Mouse (Mus musculus) heart, embryonic 12.5 days (tissue): ENCODE measurements around the gene Ergic2. TPM values are rescaled to one million over a fixed set of nuclear protein-coding genes. Genes with fewer than 3 reads are reported as not detected.

Experiments
- ATAC-seq: fragments of 200-750 bp; cut with Nextera tagmentation; 2 replicates; pipeline ENCODE4 v1.8.0; 2017; ENCODE audit warnings: moderate TSS enrichment, moderate library complexity; ENCODE audit not compliant: insufficient number of reproducible peaks, low FRiP score
- H3K27ac ChIP-seq: fragments of 300-500 bp; sonication (generic); 2 replicates; pipeline ENCODE4 v1.5.1; 2016; ENCODE audit warnings: mild to moderate bottlenecking, moderate library complexity; ENCODE audit not compliant: poor library complexity, severe bottlenecking
- H3K27me3 ChIP-seq: fragments of 300-500 bp; sonication (generic); replicated peaks from 2 replicates; pipeline ENCODE4 v1.6.1; 2016; ENCODE audit warnings: mild to moderate bottlenecking, moderate library complexity
- H3K36me3 ChIP-seq: fragments of 300-500 bp; sonication (generic); 2 replicates; pipeline ENCODE4 v1.6.1; 2016; ENCODE audit warnings: mild to moderate bottlenecking, moderate library complexity
- H3K4me1 ChIP-seq: fragments of 300-500 bp; sonication (generic); replicated peaks from 2 replicates; pipeline ENCODE4 v1.6.1; 2016; ENCODE audit warnings: mild to moderate bottlenecking
- H3K4me2 ChIP-seq: fragments of 300-500 bp; sonication (generic); 2 replicates; pipeline ENCODE4 v1.6.1; 2016; ENCODE audit warnings: mild to moderate bottlenecking, moderate library complexity
- H3K4me3 ChIP-seq: fragments of 300-500 bp; sonication (generic); 2 replicates; pipeline ENCODE4 v1.5.1; 2016; ENCODE audit warnings: mild to moderate bottlenecking
- H3K9ac ChIP-seq: fragments of 300-500 bp; sonication (generic); 2 replicates; pipeline ENCODE4 v1.6.1; 2016; ENCODE audit warnings: mild to moderate bottlenecking, moderate library complexity
- H3K9me3 ChIP-seq: fragments of 300-500 bp; sonication (generic); replicated peaks from 2 replicates; pipeline ENCODE4 v1.6.1; 2016; ENCODE audit warnings: mild to moderate bottlenecking, moderate library complexity
- WGBS: fragments of 180-500 bp; shearing (Covaris S2); methylation state at CpG from one replicate; pipeline ENCODE4 v1.1.7; 2016; 5-methylcytosine and 5-hydroxymethylcytosine counted together
- polyA plus RNA-seq: library from polyadenylated mRNA; unstranded; fragments of >200 nt; fragmentation: Nextera tagmentation; extraction: Ambion mirVana; gene quantifications from 2 replicates; pipeline ENCODE4 v1.2.1, GENCODE M21; 2016

The Ergic2 gene
- polyA plus RNA-seq: 181 and 183 TPM in 2 replicates

- H3K4me2 ChIP-seq: peak within 1 kb of the TSS; percentile 78
- peak; percentile 99 for ATAC-seq
- no peaks in the 10 kb centered on the region for H3K36me3 ChIP-seq
- peak within 1 kb of the TSS; percentile 92 for H3K4me3 ChIP-seq
- H3K27me3 ChIP-seq: no peaks in the 10 kb centered on the region
- under 1% methylated on average over 61 of the region's 61 CpGs for WGBS
- peak within 1 kb of the TSS; percentile 83 for H3K27ac ChIP-seq
- H3K9ac ChIP-seq: peak within 1 kb of the TSS; percentile 98
- no peaks in the 10 kb centered on the region for H3K9me3 ChIP-seq
- peaks cover 12% of the 10 kb centered on the region for H3K4me1 ChIP-seq
Measured at GRCm38 (mm10) chr6:148211897-148212680, at the start of gene Ergic2. Gene Ergic2, minus strand, starts transcription at chr6:148212374.

DNA sequence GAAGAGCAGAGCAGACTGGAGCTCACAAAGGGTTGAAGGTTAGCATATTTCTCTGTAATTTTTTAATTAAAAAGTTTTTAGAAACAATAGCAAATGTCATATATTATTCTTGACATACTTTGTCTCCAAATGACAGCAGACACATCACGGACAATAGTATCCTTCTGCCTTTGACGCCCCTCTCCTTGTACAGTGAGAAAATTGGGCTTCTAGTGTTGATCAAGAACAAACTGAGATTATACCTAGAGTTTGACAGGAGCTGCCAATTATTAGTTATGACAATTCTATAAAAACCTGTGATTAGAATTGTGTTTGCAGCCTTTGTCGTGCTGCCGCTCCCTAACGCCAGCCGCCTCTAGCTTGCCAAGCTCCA is 48.5 kb upstream of the Ergic2 start:
- Histone ChIP-seq H3K27ac (no peak overlapping the region), H3K4me2 (no peak overlapping the region), H3K27me3 (no peaks in the 10 kb centered on the region), H3K4me1 (peaks cover 12% of the 10 kb centered on the region), H3K9ac (no peak overlapping the region), H3K4me3 (no peak overlapping the region), H3K9me3 (no peaks in the 10 kb centered on the region), H3K36me3 (no peaks in the 10 kb centered on the region)
- ATAC-seq: no peak
- WGBS: 93% methylated on average over 6 of the region's 6 CpGs

GRCm38 (mm10) chr6:148259979-148260728 is 48.0 kb upstream of the Ergic2 start:
- 58% methylated on average over 4 of the region's 4 CpGs for WGBS
- H3K9me3 ChIP-seq: no peaks in the 10 kb centered on the region
- ATAC-seq: no peak

GRCm38 (mm10) chr6:148259074-148259473 is 46.9 kb upstream of the Ergic2 start:
- 74% methylated on average over 8 of the region's 8 CpGs for WGBS
- Histone ChIP-seq H3K36me3 (no peaks in the 10 kb centered on the region), H3K4me2 (no peak overlapping the region)

More at GRCm38 (mm10) chr6:148259979-148260728, 48.0 kb upstream of the Ergic2 start:
- no peak overlapping the region for H3K4me2 ChIP-seq
- no peak overlapping the region for H3K9ac ChIP-seq
- peaks cover 16% of the 10 kb centered on the region for H3K4me1 ChIP-seq
- H3K4me3 ChIP-seq: no peak overlapping the region
- no peak overlapping the region for H3K27ac ChIP-seq
- no peaks in the 10 kb centered on the region for H3K36me3 ChIP-seq
- no peaks in the 10 kb centered on the region for H3K27me3 ChIP-seq

DNA sequence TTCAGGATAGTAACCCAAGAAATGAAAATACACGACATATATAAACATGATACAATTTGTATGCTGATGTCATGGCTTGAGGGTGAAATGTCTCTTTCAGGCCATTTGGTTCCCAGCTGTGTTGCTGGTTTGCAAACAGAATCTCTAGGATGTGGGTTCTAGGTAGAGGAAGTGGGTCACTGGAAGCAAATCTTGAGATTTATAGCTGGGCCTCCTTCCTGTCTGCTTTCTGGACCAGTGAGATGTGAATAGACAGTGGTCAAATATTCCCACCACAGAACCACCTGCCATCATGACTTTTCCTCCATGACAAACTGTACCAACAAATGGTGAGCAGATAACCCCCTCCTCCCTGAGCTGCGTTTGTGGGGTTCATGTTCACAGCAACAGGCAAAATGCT is 45.6 kb upstream of the Ergic2 start:
- Histone ChIP-seq H3K27ac (no peak overlapping the region), H3K4me2 (no peak overlapping the region), H3K4me3 (no peak overlapping the region), H3K4me1 (peaks cover 16% of the 10 kb centered on the region), H3K36me3 (no peaks in the 10 kb centered on the region), H3K27me3 (no peaks in the 10 kb centered on the region), H3K9ac (no peak overlapping the region), H3K9me3 (no peaks in the 10 kb centered on the region)
- ATAC-seq: no peak
- WGBS: 85% methylated on average over 2 of the region's 2 CpGs

More at GRCm38 (mm10) chr6:148259074-148259473, 46.9 kb upstream of the Ergic2 start:
- Histone ChIP-seq H3K4me3 (no peak overlapping the region), H3K9ac (no peak overlapping the region), H3K4me1 (peaks cover 16% of the 10 kb centered on the region), H3K27me3 (no peaks in the 10 kb centered on the region), H3K9me3 (no peaks in the 10 kb centered on the region), H3K27ac (no peak overlapping the region)
- no peak for ATAC-seq

DNA sequence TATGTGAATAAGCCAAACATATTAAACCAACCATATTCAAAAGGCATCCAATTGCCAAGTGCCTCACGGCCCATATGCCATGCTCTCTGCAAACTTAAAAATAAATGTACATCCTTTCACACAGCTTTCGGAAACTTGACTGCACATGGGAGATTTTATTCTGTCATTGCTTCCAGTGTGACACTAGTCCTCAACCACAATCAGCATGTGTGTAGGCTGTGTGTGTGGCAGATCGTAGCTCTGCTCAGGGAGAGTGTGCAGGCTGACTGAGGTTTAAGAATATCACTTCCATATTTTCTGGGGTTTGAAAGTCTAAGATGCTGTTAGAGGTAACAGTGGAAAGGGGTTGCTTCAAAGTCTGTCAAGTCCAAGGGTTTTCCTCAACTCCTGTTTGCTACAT is 43.9 kb upstream of the Ergic2 start:
- ATAC-seq: no peak
- Histone ChIP-seq H3K4me3 (no peak overlapping the region), H3K27me3 (no peaks in the 10 kb centered on the region), H3K4me1 (peaks cover 16% of the 10 kb centered on the region), H3K9me3 (no peaks in the 10 kb centered on the region), H3K36me3 (no peaks in the 10 kb centered on the region), H3K4me2 (no peak overlapping the region), H3K27ac (no peak overlapping the region), H3K9ac (no peak overlapping the region)
- 74% methylated on average over 3 of the region's 3 CpGs for WGBS

- Histone ChIP-seq H3K9ac (no peak overlapping the region), H3K27ac (no peak overlapping the region), H3K9me3 (no peaks in the 10 kb centered on the region), H3K36me3 (no peaks in the 10 kb centered on the region), H3K27me3 (no peaks in the 10 kb centered on the region), H3K4me1 (peaks cover 16% of the 10 kb centered on the region), H3K4me3 (no peak overlapping the region), H3K4me2 (no peak overlapping the region)
- ATAC-seq: no peak
- 40% methylated on average over 1 of the region's 1 CpGs for WGBS
Measured at GRCm38 (mm10) chr6:148255395-148256053, 43.4 kb upstream of the Ergic2 start.

GRCm38 (mm10) chr6:148249221-148249620 is 37.0 kb upstream of the Ergic2 start:
- Histone ChIP-seq H3K36me3 (no peaks in the 10 kb centered on the region), H3K4me1 (no peaks in the 10 kb centered on the region), H3K27me3 (no peaks in the 10 kb centered on the region), H3K4me3 (no peak overlapping the region), H3K9ac (no peak overlapping the region), H3K4me2 (no peak overlapping the region), H3K9me3 (no peaks in the 10 kb centered on the region), H3K27ac (no peak overlapping the region)
- WGBS: 75% methylated on average over 3 of the region's 3 CpGs
- no peak for ATAC-seq

- no peak overlapping the region for H3K4me3 ChIP-seq
- no peaks in the 10 kb centered on the region for H3K36me3 ChIP-seq
Measured at GRCm38 (mm10) chr6:148248625-148249024, 36.5 kb upstream of the Ergic2 start.

GRCm38 (mm10) chr6:148246544-148246943 is 34.4 kb upstream of the Ergic2 start:
- no peaks in the 10 kb centered on the region for H3K27me3 ChIP-seq
- ATAC-seq: no peak
- no peak overlapping the region for H3K4me2 ChIP-seq
- H3K36me3 ChIP-seq: no peaks in the 10 kb centered on the region
- no peaks in the 10 kb centered on the region for H3K4me1 ChIP-seq
- no peak overlapping the region for H3K27ac ChIP-seq
- H3K4me3 ChIP-seq: no peak overlapping the region
- no peaks in the 10 kb centered on the region for H3K9me3 ChIP-seq
- H3K9ac ChIP-seq: no peak overlapping the region
- WGBS: 71% methylated on average over 7 of the region's 7 CpGs

More at GRCm38 (mm10) chr6:148248625-148249024, 36.5 kb upstream of the Ergic2 start:
- H3K9me3 ChIP-seq: no peaks in the 10 kb centered on the region
- H3K27ac ChIP-seq: no peak overlapping the region
- no peaks in the 10 kb centered on the region for H3K4me1 ChIP-seq
- H3K27me3 ChIP-seq: no peaks in the 10 kb centered on the region
- 53% methylated on average over 2 of the region's 2 CpGs for WGBS
- no peak overlapping the region for H3K4me2 ChIP-seq
- ATAC-seq: no peak
- H3K9ac ChIP-seq: no peak overlapping the region

GRCm38 (mm10) chr6:148244836-148245235 is 32.7 kb upstream of the Ergic2 start:
- no peak overlapping the region for H3K9ac ChIP-seq
- no peak overlapping the region for H3K27ac ChIP-seq
- ATAC-seq: no peak
- H3K27me3 ChIP-seq: no peaks in the 10 kb centered on the region
- WGBS: 71% methylated on average over 1 of the region's 1 CpGs
- H3K36me3 ChIP-seq: no peaks in the 10 kb centered on the region
- H3K4me1 ChIP-seq: no peaks in the 10 kb centered on the region
- H3K4me2 ChIP-seq: no peak overlapping the region
- no peak overlapping the region for H3K4me3 ChIP-seq
- no peaks in the 10 kb centered on the region for H3K9me3 ChIP-seq
